Mouse (Mus musculus) intestine, postnatal 0 days (tissue): ENCODE results near the gene Uqcrfs1. TPM values are rescaled to one million over a fixed set of nuclear protein-coding genes. Genes with fewer than 3 reads are reported as not detected.
A peak's percentile ranks its signal among the peaks of the same experiment; 100 is the strongest.

Source experiments
- ATAC-seq: fragments of 200-750 bp; cut with Nextera tagmentation; 2 replicates; pipeline ENCODE4 v1.8.0; 2017; ENCODE audit warnings: mild to moderate bottlenecking, moderate TSS enrichment, moderate library complexity
- H3K27ac ChIP-seq: fragments of 300-500 bp; sonication (generic); 2 replicates; pipeline ENCODE4 v1.5.1; 2014; ENCODE audit warnings: mild to moderate bottlenecking, low read depth, low read length, moderate library complexity
- H3K27me3 ChIP-seq: fragments of 300-500 bp; sonication (generic); replicated peaks from 2 replicates; pipeline ENCODE4 v1.6.1; 2014; ENCODE audit warnings: low read length, mixed read lengths; ENCODE audit not compliant: control insufficient read depth, insufficient read depth
- H3K36me3 ChIP-seq: fragments of 300-500 bp; sonication (generic); 2 replicates; pipeline ENCODE4 v1.6.1; 2014; ENCODE audit warnings: mild to moderate bottlenecking, moderate library complexity; ENCODE audit not compliant: control insufficient read depth, insufficient read depth
- H3K4me1 ChIP-seq: fragments of 300-500 bp; sonication (generic); replicated peaks from 2 replicates; pipeline ENCODE4 v1.6.1; 2014; ENCODE audit warnings: antibody characterized with exemption, low read length, mixed read lengths; ENCODE audit not compliant: control insufficient read depth, insufficient read depth
- H3K4me2 ChIP-seq: fragments of 300-500 bp; sonication (generic); replicated peaks from 2 replicates; pipeline ENCODE4 v1.6.1; 2014; ENCODE audit warnings: low read depth, mild to moderate bottlenecking, moderate library complexity
- H3K4me3 ChIP-seq: fragments of 300-500 bp; sonication (generic); 2 replicates; pipeline ENCODE4 v1.5.1; 2014; ENCODE audit warnings: low read depth, low read length
- H3K9ac ChIP-seq: fragments of 300-500 bp; sonication (generic); 2 replicates; pipeline ENCODE4 v1.6.1; 2014; ENCODE audit warnings: mild to moderate bottlenecking, low read depth, low read length
- H3K9me3 ChIP-seq: fragments of 300-500 bp; sonication (generic); 2 replicates; pipeline ENCODE4 v1.6.1; 2016; ENCODE audit warnings: mixed run types; ENCODE audit not compliant: control insufficient read depth
- CTCF ChIP-seq: sonication (generic); IDR thresholded peaks from 2 replicates; pipeline ENCODE4 v1.5.1; 2016; ENCODE audit warnings: low read depth, mild to moderate bottlenecking, control low read depth, antibody characterized with exemption, moderate library complexity
- WGBS: fragments of 180-500 bp; shearing (Covaris S2); extraction: QIAGEN DNeasy Blood & Tissue Kit; methylation state at CpG from one replicate; pipeline ENCODE4 v1.1.7; 2014; 5-methylcytosine and 5-hydroxymethylcytosine counted together
- polyA plus RNA-seq: library from polyadenylated mRNA; unstranded; fragments of >200 nt; fragmentation: Nextera tagmentation; extraction: Ambion mirVana; gene quantifications from 2 replicates; pipeline ENCODE4 v1.2.1, GENCODE M21; 2015

Gene Uqcrfs1
- polyA plus RNA-seq, 1 experiment from 2014 or later = 553 TPM

DNA sequence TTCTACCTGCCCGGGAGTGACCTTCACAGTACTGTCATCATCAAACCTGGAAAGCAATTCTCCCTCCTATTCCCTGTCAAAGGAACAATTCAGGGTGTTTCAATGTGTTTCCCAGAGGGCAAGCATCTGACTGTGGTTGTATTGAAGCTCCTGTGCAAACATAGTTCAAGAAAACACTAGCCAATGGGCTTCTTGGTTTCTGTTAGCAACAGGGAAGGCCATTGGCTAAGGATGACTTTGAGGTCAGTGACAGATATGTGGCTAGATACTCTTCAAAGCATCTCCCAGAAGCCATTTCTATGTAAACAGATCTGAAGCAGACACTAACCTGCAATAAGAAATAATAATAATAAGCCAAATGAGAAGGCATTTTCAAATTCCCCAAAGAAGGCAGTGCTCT lies 25.0 kb upstream of the Uqcrfs1 start:
- H3K9ac ChIP-seq = no peak overlapping the region
- no peaks in the 10 kb centered on the region for H3K4me1 ChIP-seq
- no peak for ATAC-seq
- no peak overlapping the region for H3K4me3 ChIP-seq
- no peaks in the 10 kb centered on the region for H3K36me3 ChIP-seq
- no peak overlapping the region for H3K4me2 ChIP-seq
- no peak for TF ChIP-seq CTCF
- no peaks in the 10 kb centered on the region for H3K9me3 ChIP-seq
- WGBS = 73% methylated on average over 1 of the region's 1 CpGs
- no peak overlapping the region for H3K27ac ChIP-seq
- H3K27me3 ChIP-seq = no peaks in the 10 kb centered on the region

DNA sequence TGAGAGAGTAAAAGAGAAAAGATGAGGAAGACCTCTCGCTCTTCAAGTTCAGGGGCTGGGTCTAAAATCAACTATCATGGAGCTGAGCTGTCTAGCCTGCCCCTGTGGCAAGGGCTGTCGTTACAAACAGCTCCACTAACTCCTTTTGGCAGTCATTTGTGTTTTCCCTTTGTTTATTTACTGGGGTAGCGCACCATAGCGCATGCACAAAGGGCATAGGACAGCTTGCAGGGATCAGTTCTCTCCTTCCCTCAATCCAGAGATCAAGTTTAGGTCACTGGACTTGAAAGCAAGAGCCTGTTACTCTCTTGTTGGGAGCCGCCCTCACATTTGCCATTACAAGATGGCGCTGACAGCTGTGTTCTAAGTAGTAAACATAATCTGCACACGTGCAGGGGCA lies 22.4 kb upstream of the Uqcrfs1 start:
- WGBS = 84% methylated on average over 6 of the region's 7 CpGs
- TF ChIP-seq CTCF = no peak
- H3K27me3 ChIP-seq = no peaks in the 10 kb centered on the region

DNA sequence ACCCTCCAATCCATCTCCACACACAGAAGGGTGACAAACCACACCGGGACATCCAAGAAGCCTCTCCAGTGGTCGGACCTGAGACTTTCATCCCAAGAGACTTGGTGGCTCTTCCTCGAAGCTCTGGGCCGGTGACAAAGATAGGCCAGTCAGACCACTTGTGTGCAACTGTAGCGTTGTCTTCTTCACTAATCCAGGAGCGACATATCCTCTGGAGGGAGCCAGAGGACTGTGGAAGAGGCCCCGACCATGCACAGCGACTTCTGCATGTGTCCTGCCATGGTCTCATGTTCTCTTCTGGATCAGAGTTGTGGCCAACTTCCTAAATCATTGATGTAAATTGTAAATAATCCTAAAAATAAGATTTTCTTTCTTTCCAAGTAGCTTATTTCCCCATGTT lies 21.6 kb upstream of the Uqcrfs1 start:
- H3K27ac ChIP-seq = no peak overlapping the region
- ATAC-seq = no peak
- WGBS = 58% methylated on average over 8 of the region's 8 CpGs
- H3K9ac ChIP-seq = no peak overlapping the region
- no peaks in the 10 kb centered on the region for H3K36me3 ChIP-seq
- no peaks in the 10 kb centered on the region for H3K9me3 ChIP-seq
- TF ChIP-seq CTCF = peak; percentile 78
- no peak overlapping the region for H3K4me2 ChIP-seq
- no peak overlapping the region for H3K4me3 ChIP-seq
- H3K27me3 ChIP-seq = no peaks in the 10 kb centered on the region
- H3K4me1 ChIP-seq = no peaks in the 10 kb centered on the region

More for the DNA sequence above, 22.4 kb upstream of the Uqcrfs1 start:
- Histone ChIP-seq H3K4me1 (no peaks in the 10 kb centered on the region), H3K9me3 (no peaks in the 10 kb centered on the region), H3K27ac (no peak overlapping the region), H3K4me3 (no peak overlapping the region), H3K4me2 (no peak overlapping the region), H3K9ac (no peak overlapping the region), H3K36me3 (no peaks in the 10 kb centered on the region)
- no peak for ATAC-seq

DNA sequence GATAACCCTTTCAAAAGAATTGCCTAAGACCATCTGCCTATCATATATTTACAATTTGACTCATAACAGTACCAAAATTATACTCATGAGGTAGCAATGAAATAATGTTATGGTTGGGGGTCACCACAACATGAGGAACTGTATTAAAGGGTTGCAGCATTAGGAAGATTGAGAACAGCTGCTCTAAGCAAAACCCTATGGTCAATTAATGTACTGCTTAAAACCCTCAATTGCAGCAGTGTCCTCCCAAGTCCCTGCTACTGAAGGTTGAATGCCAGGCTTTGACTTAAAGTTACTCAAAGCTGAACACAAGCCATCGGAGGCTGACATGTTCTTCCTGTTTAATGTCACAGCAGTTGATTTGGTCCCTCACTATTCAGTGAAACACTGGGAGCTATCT lies 15.4 kb upstream of the Uqcrfs1 start:
- no peaks in the 10 kb centered on the region for H3K9me3 ChIP-seq
- H3K27ac ChIP-seq = no peak overlapping the region
- no peaks in the 10 kb centered on the region for H3K4me1 ChIP-seq
- no peak for TF ChIP-seq CTCF
- H3K9ac ChIP-seq = no peak overlapping the region
- H3K4me3 ChIP-seq = no peak overlapping the region
- no peaks in the 10 kb centered on the region for H3K36me3 ChIP-seq
- no peak overlapping the region for H3K4me2 ChIP-seq
- no peaks in the 10 kb centered on the region for H3K27me3 ChIP-seq
- WGBS = 72% methylated on average over 1 of the region's 1 CpGs
- no peak for ATAC-seq

- ATAC-seq = no peak
- TF ChIP-seq CTCF = no peak
- WGBS = 88% methylated on average over 5 of the region's 5 CpGs
- H3K4me2 ChIP-seq = no peak overlapping the region
- H3K4me3 ChIP-seq = no peak overlapping the region
- no peaks in the 10 kb centered on the region for H3K9me3 ChIP-seq
- no peak overlapping the region for H3K9ac ChIP-seq
- no peak overlapping the region for H3K27ac ChIP-seq
- no peaks in the 10 kb centered on the region for H3K4me1 ChIP-seq
- no peaks in the 10 kb centered on the region for H3K27me3 ChIP-seq
- no peaks in the 10 kb centered on the region for H3K36me3 ChIP-seq
Measured at GRCm38 (mm10) chr13:30560052-30560451, 14.9 kb upstream of the Uqcrfs1 start.

GRCm38 (mm10) chr13:30557751-30558150 lies 12.6 kb upstream of the Uqcrfs1 start:
- 77% methylated on average over 2 of the region's 2 CpGs for WGBS
- Histone ChIP-seq H3K4me3 (no peak overlapping the region), H3K4me2 (no peak overlapping the region), H3K9me3 (no peaks in the 10 kb centered on the region), H3K27ac (no peak overlapping the region), H3K9ac (no peak overlapping the region), H3K27me3 (no peaks in the 10 kb centered on the region), H3K36me3 (no peaks in the 10 kb centered on the region), H3K4me1 (no peaks in the 10 kb centered on the region)
- TF ChIP-seq CTCF = no peak
- ATAC-seq = no peak

DNA sequence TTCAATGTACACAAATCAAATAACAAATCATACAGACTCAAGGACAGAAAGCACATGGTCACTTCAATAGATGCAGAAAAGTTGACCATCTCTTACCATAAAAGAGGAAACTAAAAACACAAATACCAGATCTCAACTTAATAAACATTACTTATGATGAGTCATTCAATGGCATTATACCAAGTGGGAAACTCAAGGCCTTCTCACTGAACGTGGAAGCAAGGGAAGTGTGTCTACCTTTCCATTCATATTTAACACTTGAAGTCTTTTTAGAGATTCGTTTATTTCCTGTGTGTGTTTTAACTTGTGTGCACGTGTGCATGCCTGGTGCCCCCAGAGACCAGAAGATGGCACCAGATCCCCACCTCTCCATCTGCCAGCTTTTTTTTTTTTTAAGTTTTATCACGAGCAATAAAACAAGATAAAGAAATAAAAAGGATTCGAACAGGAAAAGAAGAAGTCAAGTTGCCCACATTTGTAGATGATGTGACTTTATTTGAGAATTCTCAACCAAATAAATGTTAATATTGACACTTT lies 8.0 kb upstream of the Uqcrfs1 start:
- Histone ChIP-seq H3K27ac (no peak overlapping the region), H3K4me1 (no peaks in the 10 kb centered on the region), H3K4me3 (no peak overlapping the region), H3K9me3 (no peaks in the 10 kb centered on the region), H3K4me2 (no peak overlapping the region), H3K36me3 (no peaks in the 10 kb centered on the region), H3K27me3 (no peaks in the 10 kb centered on the region), H3K9ac (no peak overlapping the region)
- no peak for ATAC-seq
- TF ChIP-seq CTCF = peak; percentile 51
- 21% methylated on average over 5 of the region's 5 CpGs for WGBS
